Mouse (Mus musculus): ENCODE measurements at regions not wholly inside any gene's neighbourhood (a gene's known extent, or its start where the extent isn't known, plus 50 kb on each side); places are given as distances from the start of the nearest gene placed in this dataset.

- H3K27me3 ChIP-seq (ENCODE audit: control insufficient read depth, insufficient read depth, low read length) = no peaks in the 10 kb centered on the region
- H3K27ac ChIP-seq (ENCODE audit: control insufficient read depth, insufficient read depth, low read length) = no peak overlapping the region
- no peaks in the 10 kb centered on the region for H3K4me1 ChIP-seq (replicated peaks; ENCODE audit: control insufficient read depth, insufficient read depth, low read length)
- no peaks in the 10 kb centered on the region for H3K36me3 ChIP-seq (ENCODE audit: control insufficient read depth, insufficient read depth, low read length)
- no peak overlapping the region for H3K4me3 ChIP-seq (ENCODE audit: control insufficient read depth, insufficient read depth, low read length)
- 95% methylated on average over 3 of the region's 3 CpGs for WGBS
- no peak for DNase-seq
- TF ChIP-seq POLR2A (IDR thresholded peaks at IDR 0.05; ENCODE audit: control insufficient read depth, extremely low read depth, insufficient read depth, low read length, poor library complexity) = no peak
- no peak for TF ChIP-seq CTCF (IDR thresholded peaks at IDR 0.05; ENCODE audit: borderline replicate concordance, control insufficient read depth, extremely low read depth, insufficient read depth, low read length, poor library complexity)
These were observed 221.5 kb upstream of the Erbb4 start for GRCm38 (mm10) chr1:69329399-69329798.

GRCm38 (mm10) chr1:69326711-69327110 lies 218.9 kb upstream of the Erbb4 start:
- no peak for DNase-seq
- TF ChIP-seq CTCF (IDR thresholded peaks at IDR 0.05; ENCODE audit: borderline replicate concordance, control insufficient read depth, extremely low read depth, insufficient read depth, low read length, poor library complexity) (no peak), POLR2A (IDR thresholded peaks at IDR 0.05; ENCODE audit: control insufficient read depth, extremely low read depth, insufficient read depth, low read length, poor library complexity) (no peak)
- Histone ChIP-seq H3K36me3 (ENCODE audit: control insufficient read depth, insufficient read depth, low read length) (no peaks in the 10 kb centered on the region), H3K4me1 (replicated peaks; ENCODE audit: control insufficient read depth, insufficient read depth, low read length) (no peaks in the 10 kb centered on the region), H3K27ac (ENCODE audit: control insufficient read depth, insufficient read depth, low read length) (no peak overlapping the region), H3K27me3 (ENCODE audit: control insufficient read depth, insufficient read depth, low read length) (no peaks in the 10 kb centered on the region), H3K4me3 (ENCODE audit: control insufficient read depth, insufficient read depth, low read length) (no peak overlapping the region)
- 95% methylated on average over 8 of the region's 8 CpGs for WGBS

- H3K36me3 ChIP-seq (ENCODE audit: control insufficient read depth, insufficient read depth, low read length) = no peaks in the 10 kb centered on the region
- H3K27ac ChIP-seq (ENCODE audit: control insufficient read depth, insufficient read depth, low read length) = no peak overlapping the region
- DNase-seq = no peak
- no peak overlapping the region for H3K4me3 ChIP-seq (ENCODE audit: control insufficient read depth, insufficient read depth, low read length)
- H3K27me3 ChIP-seq (ENCODE audit: control insufficient read depth, insufficient read depth, low read length) = no peaks in the 10 kb centered on the region
- no peaks in the 10 kb centered on the region for H3K4me1 ChIP-seq (replicated peaks; ENCODE audit: control insufficient read depth, insufficient read depth, low read length)
- 87% methylated on average over 3 of the region's 3 CpGs for WGBS
- TF ChIP-seq POLR2A (IDR thresholded peaks at IDR 0.05; ENCODE audit: control insufficient read depth, extremely low read depth, insufficient read depth, low read length, poor library complexity) (no peak), CTCF (IDR thresholded peaks at IDR 0.05; ENCODE audit: borderline replicate concordance, control insufficient read depth, extremely low read depth, insufficient read depth, low read length, poor library complexity) (no peak)
These were observed 211.7 kb upstream of the Erbb4 start for GRCm38 (mm10) chr1:69319526-69319925.

- Histone ChIP-seq H3K4me1 (replicated peaks; ENCODE audit: control insufficient read depth, insufficient read depth, low read length) (no peaks in the 10 kb centered on the region), H3K27me3 (ENCODE audit: control insufficient read depth, insufficient read depth, low read length) (no peaks in the 10 kb centered on the region), H3K27ac (ENCODE audit: control insufficient read depth, insufficient read depth, low read length) (no peak overlapping the region), H3K36me3 (ENCODE audit: control insufficient read depth, insufficient read depth, low read length) (no peaks in the 10 kb centered on the region), H3K4me3 (ENCODE audit: control insufficient read depth, insufficient read depth, low read length) (no peak overlapping the region)
- TF ChIP-seq CTCF (IDR thresholded peaks at IDR 0.05; ENCODE audit: borderline replicate concordance, control insufficient read depth, extremely low read depth, insufficient read depth, low read length, poor library complexity) (no peak), POLR2A (IDR thresholded peaks at IDR 0.05; ENCODE audit: control insufficient read depth, extremely low read depth, insufficient read depth, low read length, poor library complexity) (no peak)
- DNase-seq = no peak
- 37% methylated on average over 3 of the region's 3 CpGs for WGBS
These were observed 189.0 kb upstream of the Erbb4 start for GRCm38 (mm10) chr1:69296816-69297215.

GRCm38 (mm10) chr1:69291329-69291728 lies 183.5 kb upstream of the Erbb4 start:
- Histone ChIP-seq H3K27me3 (ENCODE audit: control insufficient read depth, insufficient read depth, low read length) (no peaks in the 10 kb centered on the region), H3K4me1 (replicated peaks; ENCODE audit: control insufficient read depth, insufficient read depth, low read length) (no peaks in the 10 kb centered on the region), H3K36me3 (ENCODE audit: control insufficient read depth, insufficient read depth, low read length) (no peaks in the 10 kb centered on the region), H3K27ac (ENCODE audit: control insufficient read depth, insufficient read depth, low read length) (no peak overlapping the region), H3K4me3 (ENCODE audit: control insufficient read depth, insufficient read depth, low read length) (no peak overlapping the region)
- no peak for TF ChIP-seq CTCF (IDR thresholded peaks at IDR 0.05; ENCODE audit: borderline replicate concordance, control insufficient read depth, extremely low read depth, insufficient read depth, low read length, poor library complexity)
- no peak for TF ChIP-seq POLR2A (IDR thresholded peaks at IDR 0.05; ENCODE audit: control insufficient read depth, extremely low read depth, insufficient read depth, low read length, poor library complexity)
- WGBS = 4% methylated on average over 7 of the region's 7 CpGs
- DNase-seq = peak; percentile 19

- TF ChIP-seq CTCF (IDR thresholded peaks at IDR 0.05; ENCODE audit: borderline replicate concordance, control insufficient read depth, extremely low read depth, insufficient read depth, low read length, poor library complexity) (no peak), POLR2A (IDR thresholded peaks at IDR 0.05; ENCODE audit: control insufficient read depth, extremely low read depth, insufficient read depth, low read length, poor library complexity) (no peak)
- WGBS = 44% methylated on average over 3 of the region's 3 CpGs
- no peaks in the 10 kb centered on the region for H3K27me3 ChIP-seq (ENCODE audit: control insufficient read depth, insufficient read depth, low read length)
- DNase-seq = no peak
- no peak overlapping the region for H3K27ac ChIP-seq (ENCODE audit: control insufficient read depth, insufficient read depth, low read length)
- H3K4me1 ChIP-seq (replicated peaks; ENCODE audit: control insufficient read depth, insufficient read depth, low read length) = no peaks in the 10 kb centered on the region
- H3K4me3 ChIP-seq (ENCODE audit: control insufficient read depth, insufficient read depth, low read length) = no peak overlapping the region
- H3K36me3 ChIP-seq (ENCODE audit: control insufficient read depth, insufficient read depth, low read length) = no peaks in the 10 kb centered on the region
These were observed 178.5 kb upstream of the Erbb4 start for GRCm38 (mm10) chr1:69286374-69286773.

- peaks cover 3% of the 10 kb centered on the region; the same call in 1 of the 2 replicates for H3K4me1 ChIP-seq (replicated peaks; ENCODE audit: control insufficient read depth, insufficient read depth, low read length)
- TF ChIP-seq CTCF (IDR thresholded peaks at IDR 0.05; ENCODE audit: borderline replicate concordance, control insufficient read depth, extremely low read depth, insufficient read depth, low read length, poor library complexity) (no peak), POLR2A (IDR thresholded peaks at IDR 0.05; ENCODE audit: control insufficient read depth, extremely low read depth, insufficient read depth, low read length, poor library complexity) (no peak)
- no peak overlapping the region for H3K4me3 ChIP-seq (ENCODE audit: control insufficient read depth, insufficient read depth, low read length)
- no peak for DNase-seq
- no peaks in the 10 kb centered on the region for H3K27me3 ChIP-seq (ENCODE audit: control insufficient read depth, insufficient read depth, low read length)
- 92% methylated on average over 4 of the region's 4 CpGs for WGBS
- no peaks in the 10 kb centered on the region for H3K36me3 ChIP-seq (ENCODE audit: control insufficient read depth, insufficient read depth, low read length)
- H3K27ac ChIP-seq (ENCODE audit: control insufficient read depth, insufficient read depth, low read length) = no peak overlapping the region
These were observed 169.6 kb upstream of the Erbb4 start for GRCm38 (mm10) chr1:69277428-69277827.
